Mouse (Mus musculus): ENCODE measurements at regions not wholly inside any gene's neighbourhood (a gene's known extent, or its start where the extent isn't known, plus 50 kb on each side); places are given as distances from the start of the nearest gene placed in this dataset.
"Not testable (repeated sequence)": the region's sequence is repeated elsewhere in the genome, so short reads cannot be mapped to it uniquely, and the experiment has no call there.

DNA sequence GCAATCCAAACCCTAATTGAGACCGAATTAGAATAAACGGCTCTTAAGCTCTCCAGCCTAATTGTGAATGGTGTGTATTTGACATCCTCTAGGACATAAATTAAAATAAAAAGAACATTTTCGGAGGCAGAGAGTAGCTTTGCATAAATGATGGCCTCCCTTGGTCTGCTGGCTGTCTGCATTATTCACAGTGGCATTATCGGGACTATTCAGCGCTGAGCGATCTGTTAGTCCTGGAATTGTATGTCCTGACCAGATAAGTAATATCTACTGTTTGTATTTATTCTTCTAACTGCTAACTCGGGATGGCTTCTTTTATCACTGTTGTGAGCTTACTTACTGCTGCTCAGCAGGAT, 299.6 kb downstream of the Chl1 start:
- in situ Hi-C loops (cut with MboI, MseI), result no loop called here

DNA sequence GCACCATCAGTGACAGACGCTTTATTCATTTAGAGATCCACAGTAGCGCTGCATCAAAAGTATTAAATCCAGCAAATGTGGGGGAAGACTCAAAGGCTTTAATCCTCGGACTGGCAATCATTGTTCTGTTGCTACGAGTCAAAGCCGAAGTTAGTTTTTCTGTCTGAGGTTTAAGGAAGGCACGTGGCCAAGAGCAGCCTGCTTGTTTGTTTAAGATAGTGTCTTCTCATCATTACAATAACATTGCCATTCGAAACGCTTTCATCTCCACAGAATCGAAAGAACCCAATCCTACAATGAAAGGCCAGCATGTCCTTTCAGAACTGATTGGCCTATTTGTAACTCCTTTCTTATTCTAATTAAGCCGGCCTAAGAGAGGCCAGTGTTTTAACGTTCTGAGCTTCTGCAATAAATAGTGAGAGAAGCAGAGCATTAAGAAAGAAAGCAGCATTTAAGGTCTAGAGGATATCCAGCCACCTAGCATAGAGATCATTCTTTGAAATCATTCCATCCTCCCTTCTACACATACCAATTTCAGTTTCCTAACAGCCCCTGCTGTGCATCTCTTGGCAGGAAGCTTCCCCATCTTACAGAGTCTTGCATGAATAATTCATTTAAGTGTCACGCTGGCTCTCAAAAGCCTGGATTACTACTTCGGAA, 300.1 kb downstream of the Chl1 start:
- in situ Hi-C loops (cut with MboI, MseI), result no loop called here

DNA sequence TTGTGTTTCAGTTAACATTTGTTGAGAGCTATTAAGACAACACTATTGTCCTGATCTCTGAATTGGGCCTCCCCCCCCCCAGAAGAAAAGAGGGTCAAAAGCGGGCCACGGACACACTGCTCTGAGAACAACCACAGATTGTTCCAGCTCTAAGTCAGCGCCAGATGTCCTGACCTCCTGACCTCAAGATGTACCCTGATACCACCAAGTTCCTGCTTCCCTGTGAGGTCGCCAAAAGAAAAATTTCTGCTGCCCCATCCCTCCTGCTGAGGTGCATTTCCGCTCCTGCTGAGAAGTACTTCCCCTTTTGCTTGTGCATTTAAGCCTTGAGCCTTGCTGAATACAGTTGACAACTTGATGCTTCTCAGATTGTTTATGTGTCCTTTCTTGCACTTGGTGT, 306.0 kb downstream of the Chl1 start:
- in situ Hi-C loops (cut with MboI, MseI), result not testable (repeated sequence)

DNA sequence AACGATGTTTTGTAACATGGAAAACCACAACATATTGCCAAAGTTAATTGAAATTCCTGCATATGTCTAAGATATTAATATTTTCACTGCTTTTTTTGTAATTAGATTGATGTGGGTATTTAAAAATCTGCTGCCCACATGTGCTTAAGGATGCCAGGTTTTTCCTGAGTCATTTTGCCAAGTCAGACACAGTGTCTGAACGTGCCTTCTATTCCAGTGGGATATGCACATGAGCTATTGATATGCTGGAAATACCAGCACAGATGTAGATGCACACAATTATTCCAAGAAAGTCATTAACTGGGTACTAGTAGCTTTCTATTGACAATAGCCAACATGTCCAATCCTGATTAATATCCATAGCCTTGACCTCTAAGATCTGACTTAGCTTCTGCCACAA, 315.7 kb downstream of the Chl1 start:
- in situ Hi-C loops (cut with MboI, MseI), result no loop called here

DNA sequence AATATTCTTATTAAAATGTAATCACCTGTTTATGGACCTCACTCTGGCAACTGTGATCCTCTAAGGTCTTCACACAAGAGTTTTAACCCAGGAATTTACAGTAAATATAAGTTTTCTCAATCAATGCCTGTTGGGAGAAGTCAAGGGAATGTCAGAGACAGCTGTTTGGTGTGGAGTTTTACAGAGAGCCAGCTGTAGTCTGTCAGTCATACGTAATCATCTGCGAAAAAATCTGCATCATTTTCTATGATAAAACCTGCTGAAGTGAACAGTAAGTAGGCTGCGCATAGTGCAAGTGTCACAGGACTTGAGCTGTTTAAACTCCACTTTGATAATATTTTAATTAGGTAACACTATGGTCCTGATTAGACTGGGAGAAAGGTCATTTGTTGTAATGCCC, 317.2 kb downstream of the Chl1 start:
- in situ Hi-C loops (cut with MboI, MseI), result no loop called here

DNA sequence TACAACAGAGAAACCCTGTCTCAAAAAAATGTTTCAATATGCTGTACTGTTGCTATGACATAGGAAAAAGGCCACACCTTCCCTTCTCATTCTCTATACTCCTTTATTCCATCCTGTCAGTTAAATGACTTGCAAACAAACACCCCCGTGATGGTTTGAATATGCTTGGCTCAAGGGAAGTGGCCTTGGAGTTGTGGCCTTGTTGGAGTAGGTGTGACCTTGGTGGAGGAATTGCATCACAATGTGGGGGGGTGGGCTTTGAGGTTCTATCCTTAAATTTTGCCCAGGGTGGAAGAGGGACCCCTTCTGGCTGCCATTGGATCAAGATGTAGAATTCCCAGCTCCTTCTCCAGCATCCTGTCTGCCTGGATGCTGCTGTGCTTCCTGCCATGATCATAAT, 318.5 kb downstream of the Chl1 start:
- in situ Hi-C loops (cut with MboI, MseI), result no loop called here

DNA sequence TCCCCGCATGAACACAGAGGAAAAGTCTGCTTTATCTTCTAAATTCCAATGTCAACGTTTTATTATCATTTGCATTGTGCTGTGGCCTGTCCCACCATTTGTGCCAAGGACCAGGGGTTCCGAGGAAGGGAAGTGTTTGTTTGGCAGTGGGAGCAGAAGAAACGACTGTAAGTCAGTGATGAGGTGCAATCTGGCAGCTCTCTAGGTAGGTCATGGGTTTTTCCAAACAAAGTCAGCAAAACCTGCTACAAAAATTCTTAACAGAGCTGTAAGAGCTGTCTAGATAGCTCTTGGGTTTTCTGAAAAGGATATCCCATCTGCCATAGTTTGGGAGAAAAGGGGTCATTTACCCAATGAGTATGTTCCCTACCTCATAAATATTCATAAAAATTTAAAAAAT, 321.9 kb downstream of the Chl1 start:
- in situ Hi-C loops (cut with MboI, MseI), result loop anchor here (10.0 kb wide), 1 partner anchor 1262 kb away; no protein-coding TSS in a partner anchor

DNA sequence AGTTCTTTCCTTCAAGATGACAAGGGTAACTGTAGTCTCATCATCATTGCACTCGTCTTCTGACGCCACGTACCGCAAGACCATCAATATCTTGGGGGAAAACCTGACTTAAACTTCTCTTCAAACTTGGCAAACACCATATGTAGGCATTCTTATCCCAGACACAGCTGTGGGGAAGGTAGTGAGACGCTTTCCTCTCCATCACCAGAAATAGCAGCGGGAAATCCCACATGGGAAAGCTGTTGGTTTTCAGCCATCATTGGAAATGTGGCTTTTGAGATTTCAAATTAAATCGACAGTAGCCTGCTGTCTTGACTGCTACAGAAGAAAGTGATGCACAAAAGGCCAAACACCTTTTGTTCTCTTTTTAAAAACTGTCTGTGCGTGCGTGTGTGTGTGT, 322.4 kb downstream of the Chl1 start:
- in situ Hi-C loops (cut with MboI, MseI), result loop anchor here (10.0 kb wide), 1 partner anchor 1262 kb away; no protein-coding TSS in a partner anchor

DNA sequence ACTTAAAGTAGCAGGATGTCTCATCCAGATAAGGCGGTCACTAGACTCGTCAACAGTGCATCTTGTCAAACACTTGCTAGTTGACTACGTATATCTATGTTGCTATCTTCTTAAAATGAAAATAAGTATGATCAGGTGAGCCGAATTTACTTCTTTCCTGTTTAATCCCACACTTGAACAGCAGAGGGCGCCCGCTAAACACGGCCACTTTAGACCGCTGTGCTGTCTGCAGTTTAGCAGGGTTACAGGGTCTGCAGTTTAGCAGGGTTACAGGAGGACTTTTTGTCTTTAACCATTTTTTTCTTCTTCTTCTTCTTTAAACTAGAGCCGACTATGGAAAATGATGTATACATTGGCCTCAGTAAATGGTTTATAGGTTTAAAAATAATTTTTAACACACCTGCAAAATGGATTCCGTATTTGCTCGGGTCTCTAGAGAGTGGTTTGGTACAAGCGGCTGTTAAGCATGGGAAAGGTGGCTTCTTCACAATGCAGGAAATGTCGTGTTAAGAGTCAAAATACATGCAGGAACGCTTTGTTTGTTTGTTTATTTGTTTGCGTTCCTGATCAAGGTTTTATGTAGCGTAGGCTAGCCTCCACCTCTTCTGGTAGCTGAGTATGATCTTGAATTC, 323.2 kb downstream of the Chl1 start:
- in situ Hi-C loops (cut with MboI, MseI), result loop anchor here (10.0 kb wide), 1 partner anchor 1261 kb away; no protein-coding TSS in a partner anchor

DNA sequence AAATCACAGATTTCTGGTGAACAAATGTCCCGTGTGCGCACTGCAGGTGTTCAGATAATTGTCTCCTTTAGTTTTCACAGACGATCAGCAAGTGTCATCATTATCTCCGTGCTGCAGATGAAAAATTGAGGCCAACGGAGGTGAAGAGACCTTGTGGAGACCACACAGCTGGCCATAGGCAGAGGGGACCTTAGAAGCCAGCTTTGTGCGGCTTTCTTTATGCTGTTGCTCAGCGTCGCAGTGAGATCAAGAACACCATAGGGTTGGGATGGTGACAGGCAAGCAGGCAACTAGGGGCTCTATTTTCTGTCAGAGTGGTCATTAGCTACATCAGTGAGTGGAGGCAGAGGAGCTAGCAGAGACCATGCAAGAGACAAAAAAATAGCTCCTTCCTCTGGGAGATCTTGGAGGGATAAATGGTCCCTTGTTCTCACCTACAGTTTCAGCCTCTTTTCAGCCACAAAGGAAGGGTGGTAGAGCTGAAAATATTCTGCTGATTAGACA, 324.4 kb downstream of the Chl1 start:
- in situ Hi-C loops (cut with MboI, MseI), result loop anchor here (10.0 kb wide), 1 partner anchor 1260 kb away; no protein-coding TSS in a partner anchor

DNA sequence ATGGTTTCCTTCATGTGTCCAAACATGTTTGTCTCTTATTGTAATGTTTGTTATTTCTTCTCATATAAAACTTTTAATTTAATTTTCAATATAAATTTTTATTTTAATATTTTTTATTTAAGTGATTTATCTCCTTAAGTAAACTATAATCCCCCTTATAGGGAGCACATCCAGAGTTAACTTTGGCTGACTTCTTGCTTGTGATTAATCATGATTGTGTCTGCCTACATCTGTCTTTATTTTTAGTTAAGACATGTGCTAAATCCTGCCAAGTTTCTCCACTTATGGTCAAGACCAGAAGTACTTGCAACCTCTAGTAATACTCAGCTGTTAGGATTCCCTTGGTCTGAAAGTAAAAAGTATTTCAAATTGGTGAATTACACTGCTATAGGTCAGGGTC, 349.4 kb downstream of the Chl1 start:
- in situ Hi-C loops (cut with MboI, MseI), result no loop called here

DNA sequence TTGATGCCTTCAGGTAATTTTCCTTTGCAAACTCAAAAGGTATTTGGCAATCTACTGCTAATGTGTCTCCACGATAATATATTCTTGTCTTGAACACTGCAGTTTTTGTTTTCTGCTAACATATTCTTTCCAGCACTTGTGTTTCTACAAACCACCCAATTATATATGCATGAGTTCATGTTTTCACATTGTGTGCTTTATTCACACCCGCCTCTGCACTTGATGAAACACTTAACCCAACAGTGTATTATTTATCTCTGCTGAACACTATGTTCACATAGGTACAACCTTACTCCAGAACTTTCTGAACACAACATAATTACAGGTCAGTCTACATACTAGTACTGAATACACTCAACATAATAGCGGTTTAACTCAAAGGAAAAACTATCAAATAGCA, 383.1 kb downstream of the Chl1 start:
- in situ Hi-C loops (cut with MboI, MseI), result no loop called here

DNA sequence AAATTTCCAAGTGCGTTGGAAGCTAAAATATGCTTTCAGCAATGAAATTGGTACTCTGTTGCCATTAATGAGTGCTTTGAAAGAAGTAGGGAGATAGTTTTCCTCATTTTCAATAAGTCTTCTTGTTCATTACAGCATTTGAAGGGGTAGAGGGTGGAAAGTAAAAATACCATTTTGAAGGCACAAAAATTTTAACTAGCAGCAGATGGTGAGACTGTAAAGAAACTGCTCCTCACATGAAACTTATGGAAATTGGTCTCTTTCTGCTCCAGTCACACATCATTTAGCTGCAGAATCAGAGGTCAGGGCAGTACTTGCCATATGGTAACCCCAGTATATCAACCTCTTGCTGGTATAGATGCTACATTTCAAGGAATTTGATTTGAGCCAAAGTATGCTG, 414.1 kb downstream of the Chl1 start:
- in situ Hi-C loops (cut with MboI, MseI), result no loop called here

DNA sequence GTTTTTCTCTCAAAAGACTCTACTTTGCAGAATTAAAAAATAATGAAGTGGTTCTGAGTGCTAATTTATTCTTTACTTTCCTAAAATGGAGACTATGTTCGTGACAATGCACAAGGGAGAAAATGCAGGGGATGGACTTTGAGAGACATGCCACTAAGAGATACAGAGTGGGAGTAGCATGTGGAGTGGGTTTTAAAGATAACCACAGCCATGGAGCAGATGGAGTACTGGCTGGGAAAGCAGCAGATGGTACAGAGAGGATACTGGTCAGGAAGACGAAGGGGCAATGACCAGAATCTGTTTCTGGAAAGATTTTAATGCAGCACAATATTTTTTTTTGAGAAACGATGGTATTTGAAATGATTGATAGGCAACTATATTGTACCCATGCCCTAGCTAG, 416.7 kb downstream of the Chl1 start:
- in situ Hi-C loops (cut with MboI, MseI), result no loop called here

DNA sequence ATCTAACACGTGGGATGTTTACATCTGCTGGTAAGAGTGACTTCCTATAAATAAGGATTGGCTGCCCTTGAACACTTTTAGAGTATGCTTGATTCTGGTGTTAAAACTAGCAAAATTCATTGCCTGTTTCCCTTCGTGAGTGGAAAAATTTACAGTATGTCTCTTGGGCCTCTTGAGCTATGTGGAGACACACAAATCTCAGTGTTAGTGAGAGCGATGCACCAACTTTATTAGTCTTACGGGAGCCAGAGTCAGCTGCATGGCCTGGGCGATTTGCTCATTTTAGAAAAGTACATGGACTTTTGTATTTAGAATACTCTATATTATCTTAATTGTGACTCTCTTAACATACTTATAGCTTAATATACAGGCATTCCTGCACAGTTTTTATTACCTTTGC, 430.0 kb downstream of the Chl1 start:
- in situ Hi-C loops (cut with MboI, MseI), result no loop called here

DNA sequence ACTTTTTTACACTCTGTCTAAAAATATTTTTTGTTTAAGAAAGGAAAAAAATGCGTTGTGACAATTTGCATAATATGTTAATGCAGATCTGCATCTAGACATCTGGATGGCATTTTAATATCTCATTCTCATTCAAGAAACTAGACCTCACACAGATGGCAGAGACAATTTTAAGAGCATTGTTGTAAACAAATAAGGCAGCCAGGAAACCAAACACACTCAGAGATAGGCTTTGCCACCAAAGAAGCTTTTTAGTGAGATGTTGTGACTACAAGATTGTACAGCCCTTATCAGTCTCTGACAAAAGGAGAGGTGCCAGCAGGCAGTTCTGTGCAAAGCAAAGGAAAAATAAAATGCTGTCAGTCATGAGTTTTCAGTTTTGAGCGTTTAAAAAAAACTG, 434.0 kb downstream of the Chl1 start:
- in situ Hi-C loops (cut with MboI, MseI), result no loop called here

DNA sequence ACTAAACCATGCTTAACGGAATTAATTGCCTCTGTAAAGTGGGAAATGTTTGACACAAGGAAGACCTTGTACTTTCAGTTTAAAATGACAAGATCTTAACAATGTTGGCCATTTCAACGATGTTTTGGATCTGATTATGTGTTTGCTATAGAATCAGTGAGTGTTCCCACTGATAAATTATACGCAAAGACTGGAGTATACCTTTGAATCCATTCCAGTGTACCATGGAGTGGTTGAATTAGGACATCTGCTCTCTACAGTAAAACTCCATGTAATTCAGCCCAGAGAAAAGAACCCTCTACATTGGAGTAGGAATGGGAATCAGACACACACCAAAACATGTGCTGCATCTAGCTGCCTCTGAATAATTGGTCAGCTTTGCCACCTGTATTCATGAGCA, 437.1 kb downstream of the Chl1 start:
- in situ Hi-C loops (cut with MboI, MseI), result no loop called here

DNA sequence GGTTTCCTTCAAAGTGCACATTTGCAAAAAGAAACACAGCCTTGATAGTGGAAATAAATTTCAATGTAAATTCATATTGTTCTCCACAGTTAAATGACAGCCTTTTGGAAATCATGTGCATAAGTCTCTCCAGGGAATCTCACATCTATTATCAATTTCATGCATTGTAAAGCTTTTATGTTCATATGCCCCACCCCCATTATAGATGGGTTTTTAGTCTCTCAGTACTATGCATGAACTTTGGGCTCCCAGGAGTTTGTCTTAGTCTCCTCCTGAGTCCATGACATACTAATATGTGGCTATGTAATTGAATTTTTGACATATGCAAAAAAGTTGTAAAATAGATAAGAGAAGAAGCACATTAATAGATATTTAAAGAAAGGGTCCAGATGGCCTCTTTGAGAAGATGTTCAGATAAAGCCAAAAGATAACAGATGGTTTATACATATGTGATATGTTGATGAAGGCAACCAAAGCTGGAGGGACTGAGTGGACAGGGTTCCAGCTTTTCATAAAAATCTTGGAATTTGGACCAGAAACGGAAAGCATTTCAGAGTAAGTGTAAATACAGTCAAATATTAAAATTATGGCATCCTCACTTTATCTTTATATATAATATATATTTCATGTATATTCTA, 442.9 kb downstream of the Chl1 start:
- in situ Hi-C loops (cut with MboI, MseI), result no loop called here

DNA sequence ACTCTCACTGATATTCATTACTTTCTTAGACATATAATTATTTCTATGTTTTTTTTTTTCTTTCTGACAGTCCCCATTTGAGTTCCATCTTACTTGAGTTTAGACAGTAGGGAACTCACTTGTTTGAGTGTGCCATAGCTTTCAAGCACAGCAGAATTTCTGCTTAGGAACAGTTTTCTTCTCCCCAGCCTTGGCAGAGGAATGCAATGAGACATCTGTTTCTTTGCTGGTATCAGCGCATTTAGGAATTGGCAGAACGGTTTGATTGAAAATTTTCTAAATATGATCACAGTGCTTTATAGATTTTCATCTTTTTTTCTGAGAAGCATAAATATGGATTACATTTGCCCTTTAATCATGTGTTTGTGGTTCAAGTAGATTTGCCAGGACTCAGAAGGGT, 448.6 kb downstream of the Chl1 start:
- in situ Hi-C loops (cut with MboI, MseI), result no loop called here

DNA sequence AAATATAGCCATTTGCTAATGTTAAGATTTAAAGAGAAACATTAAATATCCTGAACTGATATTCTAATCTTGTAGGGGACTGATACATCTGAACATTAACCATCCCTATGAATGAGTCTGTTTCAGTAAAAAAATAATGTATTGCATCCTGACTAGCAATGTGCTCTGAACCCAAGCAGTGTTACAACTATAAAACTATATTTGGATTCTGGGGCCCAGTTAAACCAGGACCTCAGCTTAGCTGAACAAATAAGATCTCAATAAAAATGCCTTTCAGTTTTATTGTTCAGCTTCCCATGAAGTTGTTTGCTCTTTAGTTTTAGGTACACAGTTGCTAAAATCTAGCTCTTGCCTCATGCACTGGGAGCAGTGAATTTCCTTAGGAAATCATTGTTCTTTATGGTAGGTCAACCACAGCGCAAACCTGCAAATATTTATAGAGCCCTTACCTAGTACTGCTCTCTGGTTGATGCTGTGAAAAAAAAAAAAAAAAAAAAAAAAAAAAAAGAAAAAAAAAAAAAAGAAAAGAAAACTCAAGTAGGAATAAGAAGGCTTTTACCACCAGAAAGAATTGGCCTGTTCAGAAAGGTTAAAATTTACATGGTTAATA, 457.5 kb downstream of the Chl1 start:
- in situ Hi-C loops (cut with MboI, MseI), result no loop called here

DNA sequence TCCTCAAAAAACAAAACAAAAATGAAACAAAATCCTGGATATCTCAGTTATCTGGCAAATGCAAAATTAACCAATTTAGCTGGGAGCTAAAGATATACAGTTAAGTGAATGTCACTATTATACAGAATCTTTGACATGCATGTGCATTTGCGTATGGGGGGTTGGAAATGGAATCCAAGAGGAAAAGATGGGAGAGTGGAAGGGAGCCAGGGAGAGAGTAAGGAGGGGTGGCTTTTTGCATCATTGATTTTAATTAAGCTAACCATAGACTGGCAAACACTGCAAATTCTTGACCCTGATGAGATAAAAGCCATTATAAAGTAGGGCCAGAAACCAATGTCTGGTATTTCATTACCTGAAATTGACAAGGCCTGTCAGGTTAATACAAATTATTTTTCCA, 488.8 kb downstream of the Chl1 start:
- in situ Hi-C loops (cut with MboI, MseI), result no loop called here

DNA sequence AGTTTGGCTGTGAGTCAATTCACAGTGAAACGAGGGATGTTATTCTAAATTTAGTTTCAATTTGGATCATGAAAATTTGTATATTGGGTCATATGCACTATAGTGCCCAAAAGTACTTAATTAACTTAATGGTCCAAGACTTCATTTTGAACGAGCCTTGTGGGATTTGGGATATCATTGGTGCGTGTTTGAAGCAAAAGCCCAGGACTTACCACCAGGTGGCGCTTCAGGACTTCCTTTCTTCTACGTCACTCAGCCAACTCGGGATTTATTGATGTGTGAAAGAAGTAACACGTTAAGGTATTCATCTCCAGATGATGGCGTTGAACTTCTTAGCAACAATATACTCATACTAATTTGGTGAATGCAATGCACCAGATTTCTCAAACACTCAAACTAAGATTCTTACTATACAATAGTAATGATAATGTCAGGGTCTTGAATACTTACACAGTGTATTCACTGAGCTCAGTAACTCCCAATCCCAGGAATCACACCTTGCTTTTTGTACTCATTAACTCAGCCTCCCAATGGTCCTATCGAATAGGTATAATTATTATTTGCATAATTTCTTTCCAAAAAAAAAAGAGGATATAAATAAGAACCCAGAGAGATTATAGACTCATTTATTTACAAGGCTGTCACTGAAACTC, 464.0 kb upstream of the Cntn6 start:
- in situ Hi-C loops (cut with MboI, MseI), result no loop called here
